Mouse (Mus musculus) hematopoietic multipotent progenitor cell, adult 10-12 weeks (in vitro differentiated cells): ENCODE results near the gene Mdm2. TPM values are rescaled to one million over a fixed set of nuclear protein-coding genes. Genes with fewer than 3 reads are reported as not detected.

Experiments
- polyA plus RNA-seq: library from polyadenylated mRNA; stranded (reverse); fragments of >175 nt; gene quantifications from 2 replicates; pipeline ENCODE4 v1.2.3, GENCODE M21; 2012; ENCODE audit warnings: low replicate concordance

Mdm2 gene
- 31.3 and 47.1 TPM in 2 replicates for polyA plus RNA-seq

GRCm38 (mm10) chr10:117710604-117711141, at the start of gene Mdm2:
Gene Mdm2, minus strand, starts transcription at chr10:117710758.

GRCm38 (mm10) chr10:117746297-117746883, 35.8 kb upstream of the Mdm2 start, which contains the start of gene Slc35e3:
Gene Slc35e3, minus strand, starts transcription at chr10:117746365.

Other genes starting within 250 kb of the Mdm2 start
- gene Cpm, start 81.3 kb downstream of the Mdm2 start, polyA plus RNA-seq = 3.0 and 5.9 TPM in 2 replicates
- 2.0 and 3.5 TPM in 2 replicates for gene Slc35e3, start 35.6 kb upstream of the Mdm2 start, polyA plus RNA-seq
- 13.1 and 14.1 TPM in 2 replicates for gene Nup107, start 81.9 kb upstream of the Mdm2 start, polyA plus RNA-seq
- 55.5 and 76.8 TPM in 2 replicates for gene Rap1b, start 135.3 kb upstream of the Mdm2 start, polyA plus RNA-seq